Mouse (Mus musculus) heart, embryonic 12.5 days (tissue): Measurements from ENCODE around the gene Abcb8. TPM values are rescaled to one million over a fixed set of nuclear protein-coding genes. Genes with fewer than 3 reads are reported as not detected.
A peak's percentile ranks its signal among the peaks of the same experiment; 100 is the strongest.

Experiments used
- ATAC-seq: fragments of 200-750 bp; cut with Nextera tagmentation; 2 replicates; pipeline ENCODE4 v1.8.0; 2017; ENCODE audit warnings: moderate TSS enrichment, moderate library complexity; ENCODE audit not compliant: insufficient number of reproducible peaks, low FRiP score
- H3K27ac ChIP-seq: fragments of 300-500 bp; sonication (generic); 2 replicates; pipeline ENCODE4 v1.5.1; 2016; ENCODE audit warnings: mild to moderate bottlenecking, moderate library complexity; ENCODE audit not compliant: poor library complexity, severe bottlenecking
- H3K27me3 ChIP-seq: fragments of 300-500 bp; sonication (generic); replicated peaks from 2 replicates; pipeline ENCODE4 v1.6.1; 2016; ENCODE audit warnings: mild to moderate bottlenecking, moderate library complexity
- H3K36me3 ChIP-seq: fragments of 300-500 bp; sonication (generic); 2 replicates; pipeline ENCODE4 v1.6.1; 2016; ENCODE audit warnings: mild to moderate bottlenecking, moderate library complexity
- H3K4me1 ChIP-seq: fragments of 300-500 bp; sonication (generic); replicated peaks from 2 replicates; pipeline ENCODE4 v1.6.1; 2016; ENCODE audit warnings: mild to moderate bottlenecking
- H3K4me2 ChIP-seq: fragments of 300-500 bp; sonication (generic); 2 replicates; pipeline ENCODE4 v1.6.1; 2016; ENCODE audit warnings: mild to moderate bottlenecking, moderate library complexity
- H3K4me3 ChIP-seq: fragments of 300-500 bp; sonication (generic); 2 replicates; pipeline ENCODE4 v1.5.1; 2016; ENCODE audit warnings: mild to moderate bottlenecking
- H3K9ac ChIP-seq: fragments of 300-500 bp; sonication (generic); 2 replicates; pipeline ENCODE4 v1.6.1; 2016; ENCODE audit warnings: mild to moderate bottlenecking, moderate library complexity
- H3K9me3 ChIP-seq: fragments of 300-500 bp; sonication (generic); replicated peaks from 2 replicates; pipeline ENCODE4 v1.6.1; 2016; ENCODE audit warnings: mild to moderate bottlenecking, moderate library complexity
- WGBS: fragments of 180-500 bp; shearing (Covaris S2); methylation state at CpG from one replicate; pipeline ENCODE4 v1.1.7; 2016; 5-methylcytosine and 5-hydroxymethylcytosine counted together
- polyA plus RNA-seq: library from polyadenylated mRNA; unstranded; fragments of >200 nt; fragmentation: Nextera tagmentation; extraction: Ambion mirVana; gene quantifications from 2 replicates; pipeline ENCODE4 v1.2.1, GENCODE M21; 2016

The Abcb8 gene
- polyA plus RNA-seq, 1 experiment from 2014 or later = 57.4 TPM

DNA sequence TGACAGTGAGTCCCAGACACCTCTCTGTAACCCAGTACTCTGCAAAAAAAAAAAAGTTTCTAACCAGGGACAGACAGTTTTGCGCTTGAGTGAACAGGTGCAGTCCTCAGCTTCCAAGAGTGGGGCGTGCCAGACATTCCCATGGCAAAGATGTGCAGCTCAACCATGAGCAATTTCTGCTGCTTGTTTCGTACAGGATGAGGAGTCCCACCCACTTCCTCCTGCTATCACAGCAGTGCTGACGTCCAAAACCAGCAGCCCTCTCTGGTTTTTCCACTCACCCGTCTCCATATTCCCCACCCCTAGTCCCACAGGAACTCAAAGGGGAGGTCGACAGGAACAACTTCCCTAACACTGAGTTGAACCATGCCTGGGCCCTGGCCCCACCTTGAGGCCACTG, 9.1 kb upstream of the Abcb8 start:
- Histone ChIP-seq H3K9me3 (no peaks in the 10 kb centered on the region), H3K36me3 (no peaks in the 10 kb centered on the region), H3K4me2 (no peak overlapping the region), H3K4me1 (peaks cover 64% of the 10 kb centered on the region), H3K27me3 (peaks cover 18% of the 10 kb centered on the region), H3K9ac (no peak overlapping the region), H3K4me3 (no peak overlapping the region), H3K27ac (peak overlapping the region; percentile 65; the same call in 1 of the 2 replicates)
- ATAC-seq = peak; percentile 52
- 43% methylated on average over 6 of the region's 6 CpGs for WGBS

DNA sequence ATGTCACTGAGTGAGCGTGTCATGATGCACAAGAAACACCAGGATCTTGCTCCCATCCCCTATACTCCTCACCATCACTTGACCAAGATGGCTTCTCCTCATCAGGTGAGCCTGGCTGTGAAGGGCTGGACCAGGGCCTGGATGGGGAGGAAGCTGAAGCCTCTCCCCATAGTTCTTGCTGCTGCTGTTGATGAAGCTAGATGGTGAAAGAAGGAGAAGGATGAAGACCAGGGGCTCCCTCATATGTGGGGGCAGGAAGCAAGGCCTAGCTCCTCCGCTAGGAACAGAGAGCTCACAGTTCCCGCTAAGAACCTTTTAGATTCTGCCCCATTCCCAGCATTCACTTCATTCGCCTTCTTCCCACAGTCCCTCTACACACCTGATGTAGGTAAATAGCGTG, 8.1 kb upstream of the Abcb8 start:
- Histone ChIP-seq H3K36me3 (no peaks in the 10 kb centered on the region), H3K4me3 (no peak overlapping the region), H3K4me1 (peaks cover 63% of the 10 kb centered on the region), H3K9ac (0 out of 2 replicates have a peak overlapping the region, but pooled peaks have one; percentile 18), H3K9me3 (no peaks in the 10 kb centered on the region), H3K27me3 (peaks cover 18% of the 10 kb centered on the region), H3K27ac (peak overlapping the region; percentile 45; the same call in 1 of the 2 replicates), H3K4me2 (no peak overlapping the region)
- 81% methylated on average over 5 of the region's 5 CpGs for WGBS
- no peak for ATAC-seq

DNA sequence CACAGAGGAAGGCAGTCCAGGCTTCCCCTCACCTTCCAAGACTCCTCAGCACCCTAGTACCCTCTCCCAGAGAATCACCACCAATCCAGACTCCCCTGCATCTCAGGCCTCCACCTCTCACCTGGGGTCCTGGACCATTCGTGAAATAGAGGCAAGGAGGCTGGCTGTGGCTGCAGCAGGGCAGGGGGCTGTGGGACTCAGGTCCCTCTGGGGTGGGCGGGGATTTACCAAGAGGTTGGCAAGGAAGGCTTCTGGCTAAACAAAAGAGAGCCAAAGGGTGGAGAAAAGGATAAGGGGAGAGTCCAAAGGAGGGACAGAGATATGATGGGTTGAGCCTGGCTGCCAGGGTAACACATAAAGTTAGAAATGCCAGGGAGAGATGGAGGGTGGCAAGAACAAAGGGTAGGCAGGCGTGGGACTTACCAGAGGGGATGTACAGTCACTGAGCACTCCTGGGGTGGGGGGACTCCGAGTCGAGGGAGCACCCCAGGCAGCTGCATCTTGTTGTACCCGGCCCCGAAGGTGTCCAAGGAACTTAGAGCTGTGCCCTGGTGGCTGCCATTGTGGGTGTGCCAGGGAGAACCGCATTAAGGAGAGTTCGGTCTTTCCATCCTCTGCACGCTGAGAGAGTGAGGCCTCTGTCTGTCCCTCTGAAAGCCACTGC, 7.4 kb upstream of the Abcb8 start:
- WGBS = 72% methylated on average over 10 of the region's 10 CpGs
- peak overlapping the region; percentile 6; the same call in 1 of the 2 replicates for H3K27ac ChIP-seq

DNA sequence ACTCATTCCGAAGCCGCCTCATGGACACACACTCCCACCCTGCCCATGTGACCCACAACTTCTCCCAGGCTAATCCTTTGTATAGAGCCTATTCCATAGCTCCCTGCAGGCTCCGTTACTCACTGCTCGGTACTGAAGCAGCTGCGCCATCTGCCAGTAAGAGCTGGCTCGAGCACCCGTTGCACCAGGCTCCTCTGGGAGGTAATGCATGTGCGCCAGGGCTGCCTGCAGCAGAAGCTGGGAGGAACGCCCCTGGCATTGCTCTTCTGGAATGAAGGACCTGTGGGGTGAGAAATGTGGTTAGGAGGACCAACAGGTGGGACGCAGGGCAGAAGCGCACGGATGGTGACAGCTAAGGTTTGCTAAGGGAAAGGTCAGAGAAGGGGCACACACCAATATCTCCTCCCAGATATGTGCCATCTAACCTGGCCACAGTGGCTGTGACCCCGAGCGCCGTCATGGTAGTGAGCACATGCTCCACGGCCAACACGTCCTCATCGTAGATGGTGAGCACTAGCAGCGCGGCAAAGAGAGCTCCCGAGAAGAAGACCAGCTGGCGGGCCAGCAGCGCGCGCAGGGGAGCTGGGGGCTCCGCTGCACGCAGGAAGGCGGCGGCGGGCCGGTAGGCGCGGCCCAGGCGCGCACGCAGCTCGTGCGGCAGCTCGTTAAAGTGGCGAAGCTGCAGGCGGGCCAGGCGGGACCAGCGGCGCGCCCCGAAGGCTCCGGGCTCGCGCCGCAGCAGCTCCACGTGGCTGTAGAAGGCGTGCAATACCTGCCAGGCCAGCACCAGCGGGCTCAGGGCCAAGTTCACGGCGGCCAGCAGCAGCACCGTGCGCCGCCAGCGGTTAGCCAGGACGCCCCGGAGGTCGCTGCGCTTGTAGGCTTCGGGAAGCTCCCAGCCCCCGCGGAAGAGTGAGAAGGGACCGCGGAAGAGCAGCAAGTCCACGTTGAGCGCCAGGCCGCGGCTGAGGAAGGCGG, 5.9 kb upstream of the Abcb8 start:
- Histone ChIP-seq H3K27ac (peak overlapping the region; percentile 6), H3K27me3 (peaks cover 18% of the 10 kb centered on the region), H3K4me1 (peaks cover 59% of the 10 kb centered on the region), H3K36me3 (no peaks in the 10 kb centered on the region), H3K4me2 (peak overlapping the region; percentile 89), H3K9me3 (no peaks in the 10 kb centered on the region), H3K9ac (peak overlapping the region; percentile 70), H3K4me3 (peak overlapping the region; percentile 50)
- WGBS = under 1% methylated on average over 73 of the region's 73 CpGs
- ATAC-seq = peak; percentile 24; the same call in 1 of the 2 replicates

More for the DNA sequence above, 7.4 kb upstream of the Abcb8 start:
- H3K27me3 ChIP-seq = peaks cover 18% of the 10 kb centered on the region
- ATAC-seq = no peak
- H3K4me2 ChIP-seq = 0 out of 2 replicates have a peak overlapping the region, but pooled peaks have one; percentile 2
- no peaks in the 10 kb centered on the region for H3K36me3 ChIP-seq
- no peak overlapping the region for H3K4me3 ChIP-seq
- no peaks in the 10 kb centered on the region for H3K9me3 ChIP-seq
- H3K4me1 ChIP-seq = peaks cover 62% of the 10 kb centered on the region
- H3K9ac ChIP-seq = no peak overlapping the region

DNA sequence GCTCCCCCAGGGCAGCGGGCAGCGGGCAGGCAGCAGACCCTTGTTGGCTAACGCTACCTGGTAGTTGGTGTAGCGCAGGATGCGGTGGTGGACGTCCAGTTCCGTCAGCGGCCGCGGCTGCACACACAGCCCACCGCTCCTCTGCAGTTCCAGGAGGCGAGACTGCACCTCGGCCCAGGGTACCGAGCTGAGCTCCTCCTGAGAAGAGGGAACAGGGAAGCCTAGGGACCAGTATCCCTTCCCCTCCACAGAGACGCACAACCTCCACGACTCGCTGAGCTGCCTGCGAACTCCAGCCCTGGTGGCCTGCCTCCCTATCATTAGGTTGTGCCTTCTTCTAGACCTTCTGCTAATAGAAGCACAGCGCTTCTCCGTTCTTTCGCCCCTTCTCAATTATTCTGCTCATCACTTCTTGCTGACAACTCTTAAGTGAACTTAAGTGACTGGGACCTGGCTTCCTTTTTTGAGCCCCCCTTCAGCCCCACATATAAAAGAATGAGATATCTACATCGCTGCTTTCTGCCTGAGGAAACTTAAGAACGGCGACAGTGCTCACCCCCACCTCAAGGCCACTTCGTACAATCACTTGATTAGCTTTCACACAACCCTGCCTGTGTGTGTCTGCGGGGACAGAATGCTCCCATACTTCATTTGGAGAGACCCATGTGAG, 5.1 kb upstream of the Abcb8 start:
- Histone ChIP-seq H3K27me3 (peaks cover 18% of the 10 kb centered on the region), H3K27ac (peak overlapping the region; percentile 6), H3K36me3 (no peaks in the 10 kb centered on the region), H3K4me2 (peak overlapping the region; percentile 89), H3K4me1 (peaks cover 53% of the 10 kb centered on the region), H3K9ac (peak overlapping the region; percentile 70), H3K9me3 (no peaks in the 10 kb centered on the region), H3K4me3 (peak overlapping the region; percentile 50)
- no peak for ATAC-seq
- 22% methylated on average over 26 of the region's 26 CpGs for WGBS

DNA sequence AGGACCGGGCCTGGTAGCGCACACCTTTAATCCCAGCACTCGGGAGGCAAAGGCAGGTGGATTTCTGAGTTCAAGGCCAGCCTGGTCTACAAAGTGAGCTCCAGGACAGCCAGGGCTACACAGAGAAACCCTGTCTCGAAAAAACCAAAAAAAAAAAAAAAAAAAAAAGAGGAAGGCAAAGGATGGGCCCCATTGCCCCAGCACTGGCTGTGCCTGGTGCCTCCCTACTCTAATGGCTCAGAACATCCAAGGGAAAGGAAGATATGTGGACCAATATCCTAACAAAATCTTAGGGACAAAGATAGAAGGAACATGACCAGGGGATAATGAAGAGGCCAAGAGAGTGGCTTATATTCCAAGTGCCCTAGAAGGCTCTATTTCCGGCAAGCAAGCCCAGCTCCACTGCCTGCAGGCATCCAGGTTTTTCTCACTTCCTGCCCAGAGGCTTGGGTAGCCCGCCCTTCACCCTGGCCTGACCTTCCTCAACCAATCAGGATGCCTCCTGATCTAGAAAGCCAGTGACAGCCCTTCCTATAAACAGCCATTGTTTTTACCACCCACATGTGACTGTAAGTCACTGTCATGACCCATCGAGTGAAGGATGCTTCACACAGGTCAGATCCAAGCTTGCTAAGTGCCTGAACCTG, 4.3 kb upstream of the Abcb8 start:
- WGBS = 48% methylated on average over 7 of the region's 7 CpGs
- H3K4me2 ChIP-seq = peak overlapping the region; percentile 89; the same call in 1 of the 2 replicates
- H3K27me3 ChIP-seq = peaks cover 18% of the 10 kb centered on the region
- no peak for ATAC-seq
- H3K27ac ChIP-seq = no peak overlapping the region
- H3K36me3 ChIP-seq = no peaks in the 10 kb centered on the region
- no peak overlapping the region for H3K9ac ChIP-seq
- peaks cover 52% of the 10 kb centered on the region for H3K4me1 ChIP-seq
- H3K9me3 ChIP-seq = no peaks in the 10 kb centered on the region
- no peak overlapping the region for H3K4me3 ChIP-seq

DNA sequence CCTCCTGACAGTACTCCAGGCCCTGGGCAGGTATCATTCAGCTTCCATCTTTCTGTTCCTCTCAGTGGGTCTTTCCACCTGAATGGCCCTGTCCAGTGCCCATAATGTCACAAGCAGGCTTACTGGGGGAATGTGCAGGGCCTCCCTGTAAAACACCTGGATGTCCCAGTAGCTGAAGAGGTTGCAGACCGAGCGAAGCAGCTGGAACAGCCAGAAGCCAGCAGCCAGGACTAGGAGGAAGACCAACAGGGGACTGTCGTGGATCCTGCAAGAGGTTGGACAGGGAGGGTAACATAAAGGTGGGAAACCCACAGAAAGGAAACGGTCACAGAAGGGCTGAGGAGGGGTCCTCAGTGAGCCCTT, 3.8 kb upstream of the Abcb8 start:
- H3K9me3 ChIP-seq = no peaks in the 10 kb centered on the region
- H3K4me3 ChIP-seq = no peak overlapping the region
- no peak overlapping the region for H3K9ac ChIP-seq
- H3K4me1 ChIP-seq = peaks cover 48% of the 10 kb centered on the region
- no peak overlapping the region for H3K4me2 ChIP-seq
- no peaks in the 10 kb centered on the region for H3K36me3 ChIP-seq
- H3K27ac ChIP-seq = no peak overlapping the region
- ATAC-seq = no peak
- H3K27me3 ChIP-seq = peaks cover 18% of the 10 kb centered on the region
- WGBS = 67% methylated on average over 4 of the region's 4 CpGs

DNA sequence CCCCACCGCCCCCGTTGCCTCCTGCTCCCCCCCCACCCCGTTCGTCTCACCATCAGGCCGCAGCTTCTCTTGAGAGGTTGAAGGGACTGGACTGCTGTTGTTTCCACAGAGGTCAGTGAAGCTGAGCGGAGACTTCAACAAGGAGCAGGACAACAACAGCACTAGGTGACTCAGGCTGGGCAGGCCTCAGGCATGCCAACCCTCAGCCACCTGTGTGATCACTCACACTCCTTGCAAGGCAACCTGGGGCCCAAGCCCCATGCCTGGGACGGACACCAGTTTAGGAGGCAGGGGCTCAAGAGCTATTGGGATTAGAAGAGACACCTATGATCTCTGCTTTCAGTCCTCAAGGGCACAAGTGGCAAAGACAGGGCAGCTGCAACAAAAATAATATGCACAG, 1.6 kb upstream of the Abcb8 start, which contains the start of gene Atg9b:
Atg9b (minus strand) TSS at position 280 of the 400 bp plus-strand sequence.
- H3K36me3 ChIP-seq = 0 out of 2 replicates have a peak, but pooled peaks cover 2% of the 10 kb centered on the region
- no peak for ATAC-seq
- H3K27ac ChIP-seq = no peak within 1 kb of the TSS
- H3K27me3 ChIP-seq = peaks cover 3% of the 10 kb centered on the region; the same call in 1 of the 2 replicates
- peaks cover 41% of the 10 kb centered on the region for H3K4me1 ChIP-seq
- H3K9me3 ChIP-seq = no peaks in the 10 kb centered on the region
- WGBS = 77% methylated on average over 7 of the region's 7 CpGs
- H3K4me3 ChIP-seq = no peak within 1 kb of the TSS
- no peak within 1 kb of the TSS for H3K4me2 ChIP-seq
- no peak within 1 kb of the TSS for H3K9ac ChIP-seq

DNA sequence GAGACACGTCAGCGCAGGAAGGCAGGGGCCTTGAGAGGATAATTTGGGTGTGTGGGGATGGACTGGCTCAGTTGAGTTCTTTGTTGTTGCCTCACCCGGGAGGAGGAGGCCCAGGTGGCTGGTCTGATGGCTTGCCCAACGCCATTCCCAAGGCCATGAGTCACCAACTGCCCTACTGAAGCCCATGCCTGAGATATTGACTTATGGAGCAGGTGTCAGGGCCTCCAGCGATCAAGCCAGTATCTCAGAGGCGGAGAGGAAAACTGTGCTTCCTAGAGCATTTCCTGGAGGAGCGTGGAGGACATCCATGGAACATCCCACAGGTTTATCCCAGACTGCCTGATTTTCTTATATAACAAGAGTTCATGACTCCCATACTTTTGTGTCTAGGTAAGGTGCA, 739 bp upstream of the Abcb8 start:
- Histone ChIP-seq H3K4me2 (no peak overlapping the region), H3K4me1 (peaks cover 33% of the 10 kb centered on the region), H3K9ac (no peak overlapping the region), H3K4me3 (no peak overlapping the region), H3K27me3 (no peaks in the 10 kb centered on the region), H3K36me3 (0 out of 2 replicates have a peak, but pooled peaks cover 2% of the 10 kb centered on the region), H3K27ac (no peak overlapping the region), H3K9me3 (no peaks in the 10 kb centered on the region)
- ATAC-seq = no peak
- WGBS = 64% methylated on average over 7 of the region's 7 CpGs

DNA sequence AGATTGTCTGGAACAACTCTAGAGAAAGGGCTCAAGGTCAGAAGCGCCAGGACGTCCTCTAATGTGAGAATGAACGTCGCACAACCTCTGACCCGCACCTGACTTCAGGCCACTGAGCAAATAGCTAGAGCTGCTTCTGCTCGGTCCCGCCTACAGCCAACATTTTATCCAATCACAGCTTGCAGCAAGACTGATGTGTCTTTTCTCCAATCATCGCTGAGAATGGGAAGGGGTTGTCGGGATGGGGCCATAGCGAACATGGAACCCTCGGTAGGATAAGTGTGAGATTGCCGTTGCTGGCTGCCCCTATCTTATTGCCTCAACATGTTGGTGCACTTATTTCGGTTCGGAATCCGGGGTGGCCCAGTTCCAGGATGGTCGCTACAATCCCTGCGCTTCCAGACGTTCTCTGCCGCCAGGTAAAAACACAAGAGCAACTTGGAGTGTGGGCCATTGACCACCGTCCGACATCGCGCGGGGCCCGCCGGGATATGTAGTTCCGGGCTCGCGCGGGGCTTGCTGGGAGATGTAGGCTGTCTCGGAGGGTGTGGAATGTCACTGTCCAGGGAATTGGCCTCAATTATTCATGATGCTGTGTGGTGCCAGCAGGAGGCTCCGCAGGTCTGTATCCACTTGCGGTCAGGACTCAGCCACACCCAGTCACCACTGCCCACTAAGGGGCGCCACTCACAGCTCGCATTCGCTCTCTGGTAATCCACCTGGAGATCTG, 867 bp downstream of the Abcb8 start:
- no peaks in the 10 kb centered on the region for H3K9me3 ChIP-seq
- H3K36me3 ChIP-seq = peaks cover 2% of the 10 kb centered on the region; the same call in 1 of the 2 replicates
- peak overlapping the region; percentile 63 for H3K4me2 ChIP-seq
- peaks cover 21% of the 10 kb centered on the region for H3K4me1 ChIP-seq
- 2% methylated on average over 36 of the region's 36 CpGs for WGBS
- ATAC-seq = peak; percentile 96
- H3K27ac ChIP-seq = peak overlapping the region; percentile 79
- H3K27me3 ChIP-seq = no peaks in the 10 kb centered on the region
- peak overlapping the region; percentile 54 for H3K4me3 ChIP-seq
- peak overlapping the region; percentile 56 for H3K9ac ChIP-seq
